Mouse (Mus musculus): ENCODE measurements around the gene 2310057M21Rik.

Gene 2310057M21Rik

DNA sequence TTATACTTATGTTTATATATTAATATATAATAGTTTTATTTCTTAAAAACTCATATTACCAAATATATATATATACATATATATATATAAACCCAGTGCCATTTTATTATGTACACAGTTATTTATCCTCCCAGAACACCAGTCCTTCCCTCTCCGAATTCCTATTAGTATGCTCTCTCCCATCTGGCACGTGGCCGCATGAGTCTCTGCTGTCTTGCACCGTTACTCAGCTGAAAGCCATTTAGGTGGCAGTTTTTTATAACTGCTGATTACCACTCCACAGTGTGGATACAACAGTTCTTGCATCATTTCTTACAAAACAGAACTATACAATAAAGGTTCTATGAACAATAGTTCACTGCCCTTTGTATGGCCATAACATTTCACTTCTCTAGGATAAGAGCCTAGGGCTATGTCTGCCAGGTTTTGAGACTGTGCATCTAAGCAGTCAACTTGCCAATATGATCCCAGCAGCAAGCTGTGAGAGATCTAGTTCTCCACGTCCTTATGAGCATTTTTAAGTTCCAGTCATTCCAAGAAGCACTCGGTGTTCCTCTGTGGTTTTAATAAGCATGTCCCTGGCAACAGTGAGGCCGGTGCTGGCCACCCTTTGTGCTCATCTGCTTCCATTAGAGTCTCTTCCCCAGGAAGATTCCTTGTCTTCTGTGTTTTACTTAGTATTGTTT is 16.6 kb downstream of the 2310057M21Rik start:
- DNase-seq (ENCODE audit: low read depth, low spot score) = no peak
- H3K27me3 ChIP-seq (ENCODE audit: control insufficient read depth, insufficient read depth, low read length, poor library complexity, severe bottlenecking) = no peaks in the 10 kb centered on the region
- peaks cover 11% of the 10 kb centered on the region for H3K36me3 ChIP-seq (ENCODE audit: control insufficient read depth, insufficient read depth, low read length, poor library complexity, severe bottlenecking)

DNA sequence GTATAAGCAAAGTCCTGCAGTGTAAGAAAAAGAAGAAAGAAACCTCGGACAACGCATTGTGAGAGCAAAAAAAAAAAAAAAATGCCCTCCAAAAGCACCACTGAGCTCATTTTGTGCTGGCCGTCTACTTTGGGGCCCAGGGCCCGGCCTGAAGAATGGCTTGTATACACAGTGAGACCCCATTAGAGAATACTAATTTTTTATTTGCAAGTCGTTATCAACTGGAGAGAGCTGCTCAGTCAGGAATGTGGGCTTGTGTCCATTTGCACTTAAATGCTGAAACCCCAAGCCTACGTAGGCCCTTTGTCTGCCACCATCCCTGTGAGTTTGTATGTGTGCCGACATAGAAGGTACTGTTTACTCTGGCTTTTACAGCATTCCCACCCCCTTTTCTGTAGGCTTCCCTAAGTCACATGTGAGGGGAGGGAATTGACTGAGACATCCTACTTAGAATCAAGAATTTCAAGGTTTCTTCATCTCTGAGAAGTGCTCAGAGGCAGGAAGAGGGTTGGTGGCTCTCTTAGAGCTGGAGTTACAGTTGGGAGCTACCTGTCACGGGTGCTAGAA is 25.0 kb downstream of the 2310057M21Rik start:
- no peak for DNase-seq (ENCODE audit: low read depth, low spot score)
- Histone ChIP-seq H3K27me3 (ENCODE audit: control insufficient read depth, insufficient read depth, low read length, poor library complexity, severe bottlenecking) (no peaks in the 10 kb centered on the region), H3K36me3 (ENCODE audit: control insufficient read depth, insufficient read depth, low read length, poor library complexity, severe bottlenecking) (peaks cover 2% of the 10 kb centered on the region; the same call in 1 of the 2 replicates)

DNA sequence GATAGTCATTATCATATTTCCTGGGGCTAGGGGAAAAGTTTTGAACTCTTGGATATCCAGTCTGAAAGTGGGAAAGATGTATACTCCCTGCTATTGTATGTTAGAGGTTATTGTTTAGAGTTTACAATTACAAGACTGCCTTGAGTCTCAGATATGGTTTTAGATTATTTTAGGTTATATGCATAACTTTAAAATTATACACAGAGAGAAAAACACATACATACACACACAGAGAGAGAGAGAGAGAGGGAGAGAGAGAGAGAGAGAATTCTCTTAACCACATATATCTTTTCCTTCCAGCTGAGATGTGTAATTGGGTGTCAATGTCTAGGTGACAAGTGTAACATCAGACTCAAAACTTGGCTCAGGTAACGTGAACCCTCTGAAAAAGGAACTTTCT is 29.0 kb downstream of the 2310057M21Rik start, which contains the start of gene Fam24a:
Gene Fam24a (plus strand): TSS at position 301 of the 400 bp plus-strand sequence.
- H3K27me3 ChIP-seq (ENCODE audit: control insufficient read depth, insufficient read depth, low read length, poor library complexity, severe bottlenecking) = no peaks in the 10 kb centered on the region
- DNase-seq (ENCODE audit: low read depth, low spot score) = no peak

DNA sequence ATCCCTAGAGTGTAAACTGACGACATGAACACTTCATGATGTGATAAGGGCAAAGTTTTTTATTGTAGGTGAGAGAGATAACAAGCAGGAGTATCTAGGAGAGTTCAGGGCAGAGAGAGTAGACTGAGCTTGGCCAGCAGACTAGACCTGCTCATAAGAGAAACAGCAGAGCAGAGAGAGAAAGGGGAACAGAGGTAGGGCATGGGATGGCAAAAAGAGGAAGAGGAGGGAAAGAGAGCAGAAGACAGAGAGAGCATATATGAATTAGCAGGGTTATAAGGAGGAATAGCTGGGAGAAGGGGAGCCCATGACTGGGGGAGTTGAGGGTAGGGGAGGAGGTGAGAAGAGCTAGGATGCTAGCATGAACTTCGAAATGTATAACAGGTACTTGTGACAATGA is 30.9 kb downstream of the 2310057M21Rik start:
- H3K27me3 ChIP-seq (ENCODE audit: control insufficient read depth, insufficient read depth, low read length, poor library complexity, severe bottlenecking) = no peaks in the 10 kb centered on the region
- no peak for DNase-seq (ENCODE audit: low read depth, low spot score)
- no peaks in the 10 kb centered on the region for H3K36me3 ChIP-seq (ENCODE audit: control insufficient read depth, insufficient read depth, low read length, poor library complexity, severe bottlenecking)

More for the DNA sequence above, 29.0 kb downstream of the 2310057M21Rik start, which contains the start of gene Fam24a:
- no peaks in the 10 kb centered on the region for H3K36me3 ChIP-seq (ENCODE audit: control insufficient read depth, insufficient read depth, low read length, poor library complexity, severe bottlenecking)

DNA sequence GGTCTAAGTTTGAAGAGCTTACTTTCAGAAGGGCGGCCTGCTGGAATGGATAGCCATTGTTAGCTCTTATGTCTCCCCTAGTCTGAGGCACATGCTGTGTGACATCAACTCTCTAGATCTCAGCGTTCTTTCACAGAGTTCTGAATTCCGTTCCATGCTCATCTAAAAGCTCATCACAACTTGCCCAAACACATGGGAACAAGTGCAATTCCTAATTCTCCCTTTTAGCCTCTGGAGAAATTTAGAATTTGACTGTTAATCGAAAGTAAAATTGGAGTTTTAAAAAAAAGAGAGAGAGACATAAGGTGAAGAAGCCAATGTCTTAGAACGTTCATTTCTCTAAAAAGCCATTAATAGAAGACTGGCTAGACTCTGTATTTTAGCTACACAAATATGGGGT is 33.1 kb downstream of the 2310057M21Rik start, which contains the start of gene Fam24b:
Gene Fam24b (minus strand): TSS at position 101 of the 400 bp plus-strand sequence.
- no peaks in the 10 kb centered on the region for H3K36me3 ChIP-seq (ENCODE audit: control insufficient read depth, insufficient read depth, low read length, poor library complexity, severe bottlenecking)
- no peaks in the 10 kb centered on the region for H3K27me3 ChIP-seq (ENCODE audit: control insufficient read depth, insufficient read depth, low read length, poor library complexity, severe bottlenecking)
- DNase-seq (ENCODE audit: low read depth, low spot score) = no peak

DNA sequence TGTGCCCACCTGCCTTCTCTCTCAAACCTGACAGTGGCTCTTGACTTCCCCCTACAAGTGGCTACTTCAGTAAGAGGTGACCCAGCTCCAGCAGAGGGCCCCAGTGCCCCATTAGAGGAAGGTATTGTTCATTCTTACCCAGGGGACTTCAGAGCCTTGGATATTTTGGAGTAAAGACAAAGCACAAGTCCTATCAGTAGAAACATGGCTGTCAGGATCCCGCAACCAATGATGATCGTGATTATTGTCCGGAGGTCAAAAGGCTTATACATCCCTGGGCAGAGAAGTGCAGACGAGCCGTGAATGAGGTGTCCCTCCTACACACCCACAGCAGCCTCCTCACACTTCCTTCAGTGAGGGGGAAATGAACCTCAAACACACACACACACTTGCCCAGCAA is 35.5 kb downstream of the 2310057M21Rik start:
- DNase-seq (ENCODE audit: low read depth, low spot score) = no peak
- Histone ChIP-seq H3K36me3 (ENCODE audit: control insufficient read depth, insufficient read depth, low read length, poor library complexity, severe bottlenecking) (no peaks in the 10 kb centered on the region), H3K27me3 (ENCODE audit: control insufficient read depth, insufficient read depth, low read length, poor library complexity, severe bottlenecking) (no peaks in the 10 kb centered on the region)

DNA sequence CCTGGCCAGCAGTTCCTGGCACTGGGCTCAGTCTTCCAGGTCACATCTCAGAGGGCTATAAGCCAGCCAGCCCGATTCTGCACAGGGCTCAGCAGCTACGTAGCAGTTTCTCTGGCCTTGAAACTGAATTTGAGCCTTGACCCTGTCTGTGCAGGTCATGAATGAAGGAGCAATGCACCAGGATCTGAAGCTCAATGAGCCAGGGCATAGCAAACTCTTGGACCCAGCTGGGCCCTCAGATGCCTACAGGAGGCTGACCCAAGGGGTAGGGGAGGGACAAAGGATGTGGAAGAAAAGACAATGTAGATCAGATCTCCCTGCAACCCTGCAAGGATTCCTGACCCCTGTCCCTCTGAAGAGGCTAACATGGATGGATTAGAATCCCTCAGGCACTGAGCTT is 40.4 kb downstream of the 2310057M21Rik start, which contains the start of gene Cuzd1:
Gene Cuzd1 (minus strand): TSS at position 101 of the 400 bp plus-strand sequence.
- no peaks in the 10 kb centered on the region for H3K36me3 ChIP-seq (ENCODE audit: control insufficient read depth, insufficient read depth, low read length, poor library complexity, severe bottlenecking)
- H3K27me3 ChIP-seq (ENCODE audit: control insufficient read depth, insufficient read depth, low read length, poor library complexity, severe bottlenecking) = no peaks in the 10 kb centered on the region
- DNase-seq (ENCODE audit: low read depth, low spot score) = no peak

DNA sequence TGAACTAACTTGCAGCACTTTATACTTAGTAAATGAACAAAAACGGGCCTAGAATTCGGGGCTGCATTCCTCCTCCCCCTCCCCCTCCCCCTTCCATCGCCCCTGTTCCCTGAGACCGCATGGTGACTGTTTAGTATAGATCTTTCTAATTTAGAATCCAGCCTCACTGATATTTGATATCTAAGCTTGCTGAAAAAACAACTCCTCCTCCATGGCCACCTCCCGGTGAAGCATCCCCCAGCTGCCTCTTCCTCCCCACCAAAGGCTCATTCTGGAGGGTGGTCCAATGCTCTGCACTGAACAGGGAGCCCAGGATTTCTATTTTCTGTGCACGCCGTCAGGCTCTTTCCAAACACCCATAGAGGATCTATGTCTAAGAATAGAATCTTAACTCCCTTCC is 44.2 kb downstream of the 2310057M21Rik start:
- H3K27me3 ChIP-seq (ENCODE audit: control insufficient read depth, insufficient read depth, low read length, poor library complexity, severe bottlenecking) = no peaks in the 10 kb centered on the region
- no peak for DNase-seq (ENCODE audit: low read depth, low spot score)
- H3K36me3 ChIP-seq (ENCODE audit: control insufficient read depth, insufficient read depth, low read length, poor library complexity, severe bottlenecking) = no peaks in the 10 kb centered on the region

DNA sequence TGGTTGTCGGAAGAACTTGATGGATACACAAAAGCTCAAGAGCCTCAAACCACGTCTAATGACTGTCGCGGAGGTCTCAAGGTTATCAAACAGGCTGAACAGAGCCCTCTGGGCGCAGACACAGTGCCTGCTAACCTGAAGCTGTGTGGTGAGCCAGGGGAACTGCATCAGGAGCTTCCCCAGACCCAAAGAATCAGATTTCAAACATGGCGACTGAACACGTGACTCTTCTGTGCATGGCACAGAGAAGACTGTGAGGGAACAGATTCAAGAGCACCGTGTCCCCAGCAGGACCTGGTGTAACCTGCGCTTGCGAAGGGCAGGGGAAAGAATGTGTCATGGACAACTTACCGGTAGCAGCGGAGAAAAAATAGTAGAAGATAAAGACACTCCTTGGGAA is 45.0 kb downstream of the 2310057M21Rik start:
- DNase-seq (ENCODE audit: low read depth, low spot score) = no peak
- Histone ChIP-seq H3K36me3 (ENCODE audit: control insufficient read depth, insufficient read depth, low read length, poor library complexity, severe bottlenecking) (no peaks in the 10 kb centered on the region), H3K27me3 (ENCODE audit: control insufficient read depth, insufficient read depth, low read length, poor library complexity, severe bottlenecking) (no peaks in the 10 kb centered on the region)

DNA sequence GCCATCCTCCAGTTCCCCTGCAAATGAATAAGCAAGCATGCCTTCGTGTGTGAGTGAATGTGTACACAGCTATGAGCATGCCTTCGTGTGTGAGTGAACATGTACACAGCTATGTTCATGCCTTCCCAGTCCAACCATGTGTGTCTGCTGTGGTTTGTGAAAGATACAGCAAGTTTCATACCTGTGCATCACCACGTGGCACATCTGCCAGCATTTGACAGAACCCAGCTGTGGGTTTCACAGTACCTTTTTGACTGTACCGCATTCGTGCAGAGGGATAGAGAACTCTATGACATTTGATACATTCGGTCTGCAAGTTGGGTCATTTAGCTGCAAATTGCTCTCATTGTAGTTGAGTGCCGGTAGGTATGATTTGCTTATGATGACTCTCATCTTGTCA is 48.1 kb downstream of the 2310057M21Rik start:
- no peak for DNase-seq (ENCODE audit: low read depth, low spot score)
- Histone ChIP-seq H3K27me3 (ENCODE audit: control insufficient read depth, insufficient read depth, low read length, poor library complexity, severe bottlenecking) (no peaks in the 10 kb centered on the region), H3K36me3 (ENCODE audit: control insufficient read depth, insufficient read depth, low read length, poor library complexity, severe bottlenecking) (no peaks in the 10 kb centered on the region)

DNA sequence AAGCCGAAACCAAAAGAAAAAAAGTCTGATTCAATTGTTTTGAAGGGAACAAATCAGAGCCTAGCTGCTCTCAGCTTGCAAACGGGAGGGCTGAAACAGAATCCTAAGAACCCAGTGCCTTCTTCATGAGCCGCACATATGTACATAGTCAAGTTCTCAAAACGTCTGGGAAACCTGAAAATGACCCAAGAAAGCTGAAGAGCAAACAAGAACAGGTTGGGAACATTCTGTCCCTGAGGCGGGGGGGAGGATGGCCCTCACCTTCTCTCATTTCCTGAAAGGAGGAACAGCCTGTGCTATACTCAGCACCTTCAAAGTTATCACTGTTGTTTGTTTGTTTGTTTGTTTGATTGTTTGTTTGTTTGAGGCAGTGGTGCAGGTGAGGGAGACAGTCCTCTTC is 55.8 kb downstream of the 2310057M21Rik start:
- Histone ChIP-seq H3K36me3 (ENCODE audit: control insufficient read depth, insufficient read depth, low read length, poor library complexity, severe bottlenecking) (no peaks in the 10 kb centered on the region), H3K27me3 (ENCODE audit: control insufficient read depth, insufficient read depth, low read length, poor library complexity, severe bottlenecking) (no peaks in the 10 kb centered on the region)
- no peak for DNase-seq (ENCODE audit: low read depth, low spot score)

DNA sequence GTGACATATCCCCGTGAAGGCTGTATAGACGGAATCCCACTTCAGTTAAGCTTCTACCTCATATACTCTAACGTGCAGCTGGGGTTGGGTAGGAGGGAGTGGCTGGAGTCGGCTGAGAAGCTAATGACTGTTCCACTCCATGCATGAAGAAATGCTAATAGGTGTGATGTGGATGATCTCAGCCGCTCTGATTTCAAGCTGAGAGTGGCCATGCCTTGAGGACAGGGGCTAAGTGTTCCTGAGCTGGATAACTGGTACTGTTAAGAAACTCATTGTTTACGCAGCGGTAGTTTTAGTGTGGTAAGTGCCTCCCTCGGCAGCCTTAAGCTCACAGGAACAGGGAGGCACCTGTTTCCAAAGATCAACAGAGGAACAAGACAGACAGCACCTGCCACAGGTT is 59.2 kb downstream of the 2310057M21Rik start:
- Histone ChIP-seq H3K36me3 (ENCODE audit: control insufficient read depth, insufficient read depth, low read length, poor library complexity, severe bottlenecking) (no peaks in the 10 kb centered on the region), H3K27me3 (ENCODE audit: control insufficient read depth, insufficient read depth, low read length, poor library complexity, severe bottlenecking) (no peaks in the 10 kb centered on the region)
- no peak for DNase-seq (ENCODE audit: low read depth, low spot score)

DNA sequence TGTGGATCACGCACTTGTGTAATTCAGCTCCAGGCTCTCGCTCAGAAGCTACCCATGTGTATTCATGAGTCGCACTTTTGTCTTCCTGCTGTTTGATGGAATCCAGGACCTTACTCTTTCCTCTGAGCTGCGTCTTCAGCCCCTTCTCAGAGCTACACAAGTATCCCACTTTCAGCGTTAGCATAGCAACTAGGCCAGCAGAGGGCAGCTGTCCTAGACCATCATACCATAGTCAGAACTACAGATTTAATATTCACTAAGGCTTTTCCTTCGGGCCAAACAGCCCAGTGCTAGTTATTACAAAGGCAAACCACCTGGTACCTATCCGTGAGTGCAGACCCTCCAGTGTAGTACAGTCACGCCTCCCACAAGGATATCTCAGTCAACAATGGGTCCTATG is 65.4 kb downstream of the 2310057M21Rik start:
- DNase-seq (ENCODE audit: low read depth, low spot score) = no peak
- no peaks in the 10 kb centered on the region for H3K36me3 ChIP-seq (ENCODE audit: control insufficient read depth, insufficient read depth, low read length, poor library complexity, severe bottlenecking)
- H3K27me3 ChIP-seq (ENCODE audit: control insufficient read depth, insufficient read depth, low read length, poor library complexity, severe bottlenecking) = no peaks in the 10 kb centered on the region

Data from splenic B cell, adult 2 months (primary cell).